Mouse (Mus musculus): ENCODE measurements around the gene Dpysl5.

- no peak for TF ChIP-seq POLR2A (IDR thresholded peaks at IDR 0.05; ENCODE audit: control insufficient read depth, low read depth, low read length)
- no peak for TF ChIP-seq CTCF (IDR thresholded peaks at IDR 0.05; ENCODE audit: control insufficient read depth, insufficient read depth, insufficient replicate concordance, low read depth, low read length)
Measured at GRCm38 (mm10) chr5:30781147-30781546, 69.8 kb downstream of the Dpysl5 start.
